Mouse (Mus musculus) liver, embryonic 14.5 days (tissue): ENCODE results near the gene Gm10912.

Source experiments
- CTCF ChIP-seq: IDR thresholded peaks from 2 replicates; pipeline ENCODE4 v1.5.1; 2016; ENCODE audit warnings: antibody characterized with exemption, low read depth, control low read depth
- EP300 ChIP-seq: IDR thresholded peaks from 2 replicates; pipeline ENCODE4 v1.6.1; 2016; ENCODE audit warnings: antibody characterized with exemption, low read depth

- TF ChIP-seq CTCF (no peak), EP300 (no peak)
Observed at GRCm38 (mm10) chr2:104093305-104093704, 27.7 kb downstream of the Gm10912 start.
